Mouse (Mus musculus) G1E-ER4 (cell line): Measurements from ENCODE around the gene Bahcc1. TPM values are rescaled to one million over a fixed set of nuclear protein-coding genes. Genes with fewer than 3 reads are reported as not detected.

Source experiments
- GATA1 ChIP-seq: IDR thresholded peaks from one replicate; pipeline ENCODE4 v1.8.0; 2012; ENCODE audit warnings: low read length, inconsistent platforms
- polyA plus RNA-seq: library from polyadenylated mRNA; stranded (reverse); fragments of >175 nt; gene quantifications from 2 replicates; pipeline ENCODE4 v1.2.3, GENCODE M21; 2012

The Bahcc1 gene
- polyA plus RNA-seq, 1 experiment, result 0.12 TPM

GRCm38 (mm10) chr11:120231379-120231778 is 1.4 kb upstream of the Bahcc1 start:
- no peak for TF ChIP-seq GATA1

DNA sequence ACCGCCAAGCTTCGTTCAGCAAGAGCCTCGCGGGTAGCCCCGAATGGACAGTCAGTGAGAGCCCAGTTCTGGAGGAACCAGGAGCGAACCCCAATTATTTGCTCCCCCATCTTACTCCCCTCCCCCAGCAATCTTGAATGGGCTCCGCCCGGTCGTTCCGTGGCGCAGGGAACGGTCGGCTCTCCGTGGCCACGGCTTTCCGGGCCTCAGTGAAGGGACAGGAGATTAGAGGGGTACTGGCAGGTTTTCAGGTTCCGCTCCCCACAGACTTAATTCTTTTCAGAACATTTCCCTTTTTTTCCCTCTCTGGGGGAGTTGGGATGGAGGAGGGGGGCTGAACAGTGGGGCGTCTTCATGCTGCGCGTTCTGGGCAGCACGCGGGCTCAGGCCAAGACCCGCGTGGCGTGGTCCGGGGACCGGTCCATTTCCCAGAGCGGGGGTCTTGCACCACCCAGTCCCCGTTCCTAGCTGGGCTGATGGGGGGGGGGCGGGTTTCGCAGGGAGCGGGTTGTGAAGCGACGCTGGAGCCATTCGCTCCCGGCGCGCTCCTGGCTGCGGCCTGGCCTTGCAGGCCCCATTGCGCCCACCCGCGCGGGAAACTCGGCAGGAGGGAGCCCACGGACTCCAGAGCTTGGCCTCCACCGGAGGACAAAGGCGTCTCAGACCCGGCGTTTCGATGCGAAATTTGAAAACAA is 841 bp downstream of the Bahcc1 start:
- TF ChIP-seq GATA1, result no peak

GRCm38 (mm10) chr11:120234136-120234775 is 1.5 kb downstream of the Bahcc1 start:
- TF ChIP-seq GATA1, result no peak

DNA sequence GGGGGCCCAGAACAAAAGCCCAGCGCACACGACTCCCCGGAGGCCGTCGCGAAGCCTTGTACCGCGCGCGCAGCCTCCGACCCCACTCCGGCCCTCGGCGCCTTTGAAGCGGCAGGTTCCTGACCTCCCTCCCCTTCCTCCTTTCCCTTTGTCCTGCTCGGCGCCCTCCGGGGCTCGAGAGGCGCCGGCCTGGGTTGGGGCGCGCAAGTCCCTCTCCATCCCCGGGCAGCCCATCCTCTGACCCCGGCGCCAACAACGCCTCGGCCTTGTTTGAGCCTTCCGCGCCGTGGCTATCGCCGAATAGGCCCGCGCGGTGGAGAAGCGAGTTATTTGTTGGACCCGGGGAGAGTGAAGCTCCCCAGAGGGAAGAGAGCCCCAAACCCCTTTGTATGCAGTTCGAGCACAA is 2.0 kb downstream of the Bahcc1 start:
- TF ChIP-seq GATA1, result no peak

- TF ChIP-seq GATA1, result no peak
Observed at GRCm38 (mm10) chr11:120235385-120236113, 2.8 kb downstream of the Bahcc1 start.

- TF ChIP-seq GATA1, result no peak
Observed at GRCm38 (mm10) chr11:120236114-120236437, 3.3 kb downstream of the Bahcc1 start.

DNA sequence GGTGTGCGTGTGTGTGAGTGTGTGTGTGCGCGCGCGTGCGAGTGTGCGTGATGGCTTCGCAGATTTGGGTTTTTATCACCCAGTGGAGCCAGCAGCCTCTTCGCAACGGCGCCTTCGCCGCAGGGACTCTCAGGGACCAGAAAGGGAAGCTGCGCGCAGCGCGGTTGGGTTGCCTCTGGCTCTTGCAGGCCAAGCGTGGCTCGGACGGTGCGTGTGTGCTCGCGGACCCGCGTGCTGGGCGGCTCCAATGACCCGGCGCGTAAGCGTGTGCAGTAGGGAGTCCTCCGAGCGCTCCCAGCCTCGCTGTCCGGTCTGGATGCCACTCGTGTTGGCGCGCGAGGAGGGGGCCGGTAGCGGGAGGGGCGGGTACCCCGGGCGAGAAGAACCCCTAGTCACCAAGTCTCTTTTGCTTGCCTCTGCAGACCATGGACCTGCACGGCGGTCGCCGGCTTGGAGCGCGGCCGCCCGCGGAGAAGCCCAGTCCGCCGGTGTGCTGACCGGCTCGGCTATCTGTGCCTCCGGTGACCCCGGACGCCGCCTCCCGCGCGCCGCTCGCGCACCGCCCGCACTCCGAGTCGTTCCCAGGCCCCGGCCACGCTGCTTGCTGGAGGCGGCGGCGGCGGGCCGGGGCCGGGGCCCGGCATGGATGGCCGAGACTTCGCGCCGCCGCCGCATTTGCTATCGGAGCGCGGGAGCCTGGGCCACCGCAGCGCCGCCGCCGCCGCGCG is 3.9 kb downstream of the Bahcc1 start:
- no peak for TF ChIP-seq GATA1

- TF ChIP-seq GATA1, result no peak
Observed at GRCm38 (mm10) chr11:120237166-120238131, 4.7 kb downstream of the Bahcc1 start.

GRCm38 (mm10) chr11:120238306-120238705 is 5.6 kb downstream of the Bahcc1 start:
- no peak for TF ChIP-seq GATA1

DNA sequence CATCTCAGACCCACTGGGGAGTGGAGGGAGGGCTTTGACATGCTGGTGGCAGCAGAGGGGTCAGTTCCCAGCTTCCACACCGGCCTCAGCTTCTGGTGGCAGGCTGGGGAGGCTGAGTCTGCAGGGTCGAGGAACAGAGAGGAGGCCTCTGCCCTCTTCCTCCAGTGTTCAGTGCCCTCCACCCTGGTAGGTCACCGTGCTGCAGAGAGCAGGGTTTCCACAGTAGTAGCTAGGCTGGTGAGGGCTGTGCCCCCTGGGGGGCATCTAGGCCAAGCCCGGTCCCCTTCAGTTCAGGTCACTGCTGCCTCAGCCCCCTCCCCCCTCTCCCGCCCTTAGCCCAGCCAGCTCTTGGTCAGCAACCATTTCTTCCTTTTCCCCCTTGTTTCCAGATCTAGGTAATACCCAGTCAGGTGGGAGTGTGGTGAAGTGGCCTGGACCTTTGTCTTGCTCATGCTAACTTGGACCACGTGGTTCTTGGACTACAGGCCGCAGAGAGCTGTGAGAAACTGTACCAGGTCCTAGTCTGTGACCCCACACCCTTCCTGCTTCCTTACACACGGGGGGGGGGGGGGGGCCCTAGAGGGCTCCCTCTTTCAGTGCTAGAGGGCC is 6.1 kb downstream of the Bahcc1 start:
- no peak for TF ChIP-seq GATA1

DNA sequence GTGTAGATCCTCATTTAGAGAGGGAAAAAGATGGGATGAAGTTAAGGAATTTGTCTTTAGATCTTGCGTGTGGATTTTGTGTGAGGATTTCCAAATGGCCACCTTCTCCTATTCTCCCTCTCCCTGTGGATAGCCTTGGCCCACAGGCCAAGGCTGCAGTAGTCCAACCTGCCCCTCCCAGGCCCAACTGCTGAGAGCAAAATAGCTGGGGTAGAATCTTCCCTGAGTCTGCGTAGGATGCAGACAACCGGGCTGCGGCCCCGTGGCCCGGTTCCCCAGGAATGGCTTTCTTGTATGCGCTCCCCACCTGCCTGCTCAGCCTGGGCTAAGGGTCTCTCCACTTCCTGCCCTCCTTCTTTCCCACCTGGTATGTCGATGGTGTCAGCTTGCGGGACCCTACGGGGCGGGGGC is 6.8 kb downstream of the Bahcc1 start:
- no peak for TF ChIP-seq GATA1

- TF ChIP-seq GATA1, result no peak
Observed at GRCm38 (mm10) chr11:120240206-120240605, 7.5 kb downstream of the Bahcc1 start.

GRCm38 (mm10) chr11:120240941-120241890 is 8.5 kb downstream of the Bahcc1 start:
- no peak for TF ChIP-seq GATA1
